In genomic region chr11:116683777-116684176, GRCm38 (mm10) we compare ENCODE assay signal across 26 mouse cellular contexts. TPM values are rescaled to one million over a fixed set of nuclear protein-coding genes. Genes with fewer than 3 reads are reported as not detected.
DNase-seq lines count a peak whose midpoint lies in the region; ATAC-seq and TF ChIP-seq lines count a peak whose summit lies in the region.
"Had no signal": no experiment of that assay in that cellular context is flagged by ENCODE, and none has a peak within 500 bp of the region (broad histone marks: within the 10 kb centered on the region; RNA-seq: fewer than 3 reads in every experiment).

No protein-coding gene starts in this region.

- peak; percentile 10 to 48 for DNase-seq in adrenal gland, adult (ENCODE audit: inconsistent age in 2 of 2, low spot score in 1 of 2)
- no peak for DNase-seq in adrenal gland, adult 8-10 months
- peak; percentile 90 for DNase-seq in kidney, adult 2 months
- DNase-seq in kidney, postnatal 0 days (ENCODE audit: low spot score), result no peak
- DNase-seq in adrenal gland, adult 2 months, result no peak
- no peak for DNase-seq in spleen, postnatal 36 days (ENCODE audit: low spot score in 2 of 2)
- DNase-seq: adrenal gland, postnatal 25 days; B cell, adult 2 months; cerebellum, adult 18-20 months; cerebellum, adult 9-11 months; embryo, embryonic 11 days; gastrocnemius, adult 2 months; gastrocnemius, postnatal 25 days; heart, adult 11 months; heart, postnatal 4 days had no signal

- ATAC-seq in kidney, embryonic 15.5 days (replicated peaks; ENCODE audit: low FRiP score), result no peak
- ATAC-seq in kidney, postnatal 0 days (replicated peaks; ENCODE audit: low FRiP score, low read depth), result 0 out of 2 replicates have a peak, but pooled peaks have one; percentile 27
- ATAC-seq: CD4-positive, CD25-positive, alpha-beta regulatory T cell, adult 4 months; forebrain, embryonic 14.5 days had no signal

- H3K27me3 ChIP-seq in kidney, adult 2 months (replicated peaks; ENCODE audit: control insufficient read depth, insufficient read depth, low read length), result no peaks in the 10 kb centered on the region
- H3K27me3 ChIP-seq in kidney, embryonic 15.5 days, result no peaks in the 10 kb centered on the region
- no peaks in the 10 kb centered on the region for H3K27me3 ChIP-seq in kidney, postnatal 0 days (ENCODE audit: insufficient read depth, low read length)
- no peaks in the 10 kb centered on the region for H3K27me3 ChIP-seq in small intestine, adult 2 months (ENCODE audit: control insufficient read depth, insufficient read depth, low read length)
- H3K27me3 ChIP-seq: embryonic facial prominence, embryonic 15.5 days; heart, embryonic 13.5 days; hindbrain, embryonic 12.5 days had no signal

- peak overlapping the region; percentile 90 for H3K27ac ChIP-seq in kidney, adult 2 months (ENCODE audit: insufficient read depth, low read depth, low read length)
- H3K27ac ChIP-seq in kidney, embryonic 15.5 days, result no peak overlapping the region
- 0 out of 2 replicates have a peak overlapping the region, but pooled peaks have one; percentile 19 for H3K27ac ChIP-seq in kidney, postnatal 0 days
- peak overlapping the region; percentile 65 for H3K27ac ChIP-seq in small intestine, adult 2 months (ENCODE audit: insufficient read depth, low read depth, low read length)
- H3K27ac ChIP-seq: embryonic facial prominence, embryonic 15.5 days; forebrain, embryonic 10.5 days; gastrocnemius, adult 2 months; heart, embryonic 13.5 days; hindbrain, embryonic 12.5 days had no signal

- no peak for TF ChIP-seq POLR2A in kidney, adult 2 months (IDR thresholded peaks at IDR 0.05; ENCODE audit: low read depth, low read length)
- TF ChIP-seq POLR2A in small intestine, adult 2 months (IDR thresholded peaks at IDR 0.05; ENCODE audit: low read depth, low read length), result no peak

- no peaks in the 10 kb centered on the region; the same call in 1 of the 2 replicates for H3K36me3 ChIP-seq in kidney, adult 2 months (ENCODE audit: control insufficient read depth, insufficient read depth, low read length)
- peaks cover 44% of the 10 kb centered on the region for H3K36me3 ChIP-seq in kidney, embryonic 15.5 days
- peaks cover 2% of the 10 kb centered on the region; the same call in 1 of the 2 replicates for H3K36me3 ChIP-seq in kidney, postnatal 0 days (ENCODE audit: insufficient read depth, low read length)
- peaks cover 32% of the 10 kb centered on the region for H3K36me3 ChIP-seq in small intestine, adult 2 months (ENCODE audit: control insufficient read depth, insufficient read depth, low read length)

- peaks cover 37% of the 10 kb centered on the region for H3K4me1 ChIP-seq in kidney, adult 2 months (ENCODE audit: control insufficient read depth, insufficient read depth, low read length)
- peaks cover 29% of the 10 kb centered on the region for H3K4me1 ChIP-seq in kidney, embryonic 15.5 days
- H3K4me1 ChIP-seq in kidney, postnatal 0 days (replicated peaks; ENCODE audit: insufficient read depth, low read length), result 0 out of 2 replicates have a peak, but pooled peaks cover 3% of the 10 kb centered on the region
- H3K4me1 ChIP-seq in small intestine, adult 2 months (ENCODE audit: control insufficient read depth, insufficient read depth, insufficient read length, low read length), result peaks cover 20% of the 10 kb centered on the region
- H3K4me1 ChIP-seq: heart, embryonic 13.5 days had no signal

- no peak overlapping the region for H3K4me2 ChIP-seq in kidney, embryonic 15.5 days
- no peak overlapping the region for H3K4me2 ChIP-seq in kidney, postnatal 0 days (ENCODE audit: low read length)
- H3K4me2 ChIP-seq: embryonic facial prominence, embryonic 15.5 days; heart, embryonic 13.5 days; hindbrain, embryonic 12.5 days had no signal

- no peak overlapping the region for H3K9ac ChIP-seq in kidney, embryonic 15.5 days
- no peak overlapping the region for H3K9ac ChIP-seq in kidney, postnatal 0 days (ENCODE audit: low read depth, low read length)
- H3K9ac ChIP-seq: embryonic facial prominence, embryonic 15.5 days; heart, embryonic 13.5 days; hindbrain, embryonic 12.5 days had no signal

- 65% methylated on average over 4 of the region's 4 CpGs for WGBS in kidney, adult 2 months
- WGBS in kidney, embryonic 15.5 days, result 77% methylated on average over 4 of the region's 4 CpGs
- WGBS in kidney, postnatal 0 days, result 72% methylated on average over 4 of the region's 4 CpGs
- WGBS in small intestine, adult 2 months, result 38% methylated on average over 4 of the region's 4 CpGs

- H3K9me3 ChIP-seq in kidney, embryonic 15.5 days (replicated peaks), result no peaks in the 10 kb centered on the region
- no peaks in the 10 kb centered on the region for H3K9me3 ChIP-seq in kidney, postnatal 0 days (replicated peaks; ENCODE audit: low read length)
- H3K9me3 ChIP-seq: embryonic facial prominence, embryonic 15.5 days; forebrain, embryonic 10.5 days; G1E; heart, embryonic 13.5 days; hindbrain, embryonic 12.5 days had no signal

- TF ChIP-seq CTCF in kidney, adult 2 months (conservative IDR thresholded peaks at IDR 0.05; ENCODE audit: insufficient read depth, insufficient read length, low read depth, low read length), result no peak
- no peak for TF ChIP-seq CTCF in kidney, postnatal 0 days (IDR thresholded peaks at IDR 0.05; ENCODE audit: low read depth)
- TF ChIP-seq CTCF in small intestine, adult 2 months (IDR thresholded peaks at IDR 0.05; ENCODE audit: extremely low read depth, insufficient read length, insufficient replicate concordance, low read depth, low read length), result no peak

- H3K4me3 ChIP-seq in kidney, adult 2 months (ENCODE audit: insufficient read depth, low read depth, low read length), result no peak overlapping the region
- no peak overlapping the region for H3K4me3 ChIP-seq in kidney, embryonic 15.5 days (replicated peaks)
- no peak overlapping the region for H3K4me3 ChIP-seq in kidney, postnatal 0 days (replicated peaks; ENCODE audit: low read depth, low read length)
- H3K4me3 ChIP-seq in small intestine, adult 2 months (ENCODE audit: low read depth, low read length), result no peak overlapping the region
- H3K4me3 ChIP-seq: embryonic facial prominence, embryonic 15.5 days; erythroblast, embryonic 14.5 days; forebrain, embryonic 10.5 days; gastrocnemius, adult 2 months; heart, embryonic 13.5 days; hindbrain, embryonic 12.5 days had no signal

RNA-seq across cellular contexts. Expression of gene Cygb, which starts 29.7 kb away (rescaled TPM):
- 10 to 100 TPM; 33.4 to 64.8 (median 48.2) TPM for total RNA-seq in adrenal gland, adult 8-10 months (2022)
- polyA plus RNA-seq in kidney, adult 2 months (2012; rRNA removed), result 16.2 and 21.0 TPM in 2 replicates
- polyA plus RNA-seq in kidney, embryonic 15.5 days (2015; fragmentation: Nextera tagmentation; extraction: Ambion mirVana), result 13.7 and 16.0 TPM in 2 replicates
- 35.2 and 37.5 TPM in 2 replicates for polyA plus RNA-seq in kidney, postnatal 0 days (2015; fragmentation: Nextera tagmentation; extraction: Ambion mirVana)
- polyA plus RNA-seq in small intestine, adult 2 months (2012; rRNA removed), result 14.2 and 23.7 TPM in 2 replicates
- 10 to 100 TPM; 24.8 to 46.8 TPM for total RNA-seq in adrenal gland, adult 2 months (2021)
- 54.3 and 62.4 TPM in 2 replicates for polyA plus RNA-seq in adrenal gland, adult 2 months (2012; rRNA removed)
- total RNA-seq: common myeloid progenitor, adult 5-6 weeks; G1E had no signal
- polyA plus RNA-seq: CD4-positive, CD25-positive, alpha-beta regulatory T cell, adult 4 months had no signal

RNA-seq across cellular contexts. Expression of gene Prcd, which starts 30.4 kb away (rescaled TPM):
- total RNA-seq in adrenal gland, adult 8-10 months (2022), result 10 to 100 TPM; 16.6 to 27.2 (median 22.8) TPM
- 0.44 and 0.52 TPM in 2 replicates for polyA plus RNA-seq in kidney, adult 2 months (2012; rRNA removed)
- 1.1 and 1.6 TPM in 2 replicates for polyA plus RNA-seq in kidney, embryonic 15.5 days (2015; fragmentation: Nextera tagmentation; extraction: Ambion mirVana)
- 1.3 and 1.4 TPM in 2 replicates for polyA plus RNA-seq in kidney, postnatal 0 days (2015; fragmentation: Nextera tagmentation; extraction: Ambion mirVana)
- 0.30 TPM in 1 of 2 replicates, not detected in the other for polyA plus RNA-seq in small intestine, adult 2 months (2012; rRNA removed)
- total RNA-seq in adrenal gland, adult 2 months (2021), result 10 to 100 TPM; 10.2 to 14.2 TPM
- polyA plus RNA-seq in adrenal gland, adult 2 months (2012; rRNA removed), result 13.0 and 14.1 TPM in 2 replicates
- total RNA-seq: common myeloid progenitor, adult 5-6 weeks had no signal
- polyA plus RNA-seq: CD4-positive, CD25-positive, alpha-beta regulatory T cell, adult 4 months; erythroblast, embryonic 14.5 days had no signal

RNA-seq across cellular contexts. Expression of gene Rhbdf2, which starts 57.0 kb away (rescaled TPM):
- total RNA-seq in adrenal gland, adult 8-10 months (2022), result 10 to 100 TPM; 13.3 to 20.5 (median 15.0) TPM
- polyA plus RNA-seq in kidney, adult 2 months (2012; rRNA removed), result 18.0 and 19.1 TPM in 2 replicates
- polyA plus RNA-seq in kidney, embryonic 15.5 days (2015; fragmentation: Nextera tagmentation; extraction: Ambion mirVana), result 9.5 and 9.8 TPM in 2 replicates
- 8.8 and 9.0 TPM in 2 replicates for polyA plus RNA-seq in kidney, postnatal 0 days (2015; fragmentation: Nextera tagmentation; extraction: Ambion mirVana)
- polyA plus RNA-seq in small intestine, adult 2 months (2012; rRNA removed), result 25.3 and 40.8 TPM in 2 replicates
- 10 to 100 TPM in 1 of 2 experiments, 1 to 10 TPM in 1; 8.2 to 22.7 TPM for total RNA-seq in adrenal gland, adult 2 months (2021)
- polyA plus RNA-seq in adrenal gland, adult 2 months (2012; rRNA removed), result 41.1 and 56.8 TPM in 2 replicates

Comparison
In these comparisons a context has a peak if more than half of its experiments do, and no peak if none do; other contexts are left out.
1. DNase-seq: peak in adrenal gland, adult (2 of 2) and kidney, adult 2 months (single experiment); none in adrenal gland, adult 8-10 months (single experiment), kidney, postnatal 0 days (single experiment), adrenal gland, adult 2 months (single experiment) and spleen, postnatal 36 days (0 of 2).